In genomic region chr17:12042561-12043256, GRCm38 (mm10) we compare ENCODE assay signal across 9 mouse cellular contexts.
A peak's percentile ranks its signal among the peaks of the same experiment; 100 is the strongest.
DNase-seq lines count a peak whose midpoint lies in the region; ATAC-seq and TF ChIP-seq lines count a peak whose summit lies in the region.
"Had no signal": no experiment of that assay in that cellular context is flagged by ENCODE, and none has a peak within 500 bp of the region (broad histone marks: within the 10 kb centered on the region; RNA-seq: fewer than 3 reads in every experiment).

No protein-coding gene starts in this region.

- no peak for TF ChIP-seq CTCF in gastrocnemius, adult 2 months (IDR thresholded peaks at IDR 0.05)

- 0 out of 2 replicates have a peak overlapping the region, but pooled peaks have one; percentile 14 for H3K4me2 ChIP-seq in forebrain, embryonic 14.5 days (ENCODE audit: low read length)
- H3K4me2 ChIP-seq: heart, embryonic 13.5 days had no signal

- intact Hi-C loops in gastrocnemius, adult 2 months (cut with DNase I) = no loop called here

- DNase-seq in Muller cell, postnatal 12 days (ENCODE audit: inconsistent ontology term) = peak; percentile 54
- DNase-seq in forebrain, embryonic 14.5 days (ENCODE audit: low spot score) = peak; percentile 75
- peak; percentile 65 for DNase-seq in left cerebral cortex, adult 11 months (ENCODE audit: low spot score)
- DNase-seq in kidney, adult 11 months = no peak
- no peak for DNase-seq in cerebellum, adult 9-10 months
- DNase-seq in gastrocnemius, adult 2 months = no peak
- DNase-seq in thymus, adult 18-20 months = no peak

- no peaks in the 10 kb centered on the region for H3K27me3 ChIP-seq in forebrain, embryonic 14.5 days (replicated peaks; ENCODE audit: control insufficient read depth, insufficient read depth, low read length)

- 53% methylated on average over 14 of the region's 14 CpGs for WGBS in forebrain, embryonic 14.5 days

- H3K4me1 ChIP-seq in forebrain, embryonic 14.5 days (ENCODE audit: control insufficient read depth, insufficient read depth, low read length) = 0 out of 2 replicates have a peak, but pooled peaks cover 2% of the 10 kb centered on the region

- peak; percentile 54; the same call in 1 of the 2 replicates for ATAC-seq in forebrain, embryonic 14.5 days
- ATAC-seq in megakaryocyte-erythroid progenitor cell, adult 5-6 weeks (replicated peaks; ENCODE audit: low FRiP score, low TSS enrichment, poor library complexity, severe bottlenecking) = peak; percentile 75

- H3K9me3 ChIP-seq in forebrain, embryonic 14.5 days (replicated peaks; ENCODE audit: control insufficient read depth, low read length) = no peaks in the 10 kb centered on the region
- H3K9me3 ChIP-seq: heart, embryonic 13.5 days had no signal

- H3K36me3 ChIP-seq in forebrain, embryonic 14.5 days (ENCODE audit: control insufficient read depth, insufficient read depth, low read length) = no peaks in the 10 kb centered on the region
- H3K36me3 ChIP-seq: heart, embryonic 13.5 days had no signal

- no peak overlapping the region for H3K27ac ChIP-seq in forebrain, embryonic 14.5 days (ENCODE audit: low read depth, low read length)
- H3K27ac ChIP-seq in gastrocnemius, adult 2 months = no peak overlapping the region
- H3K27ac ChIP-seq: heart, embryonic 13.5 days had no signal

- H3K9ac ChIP-seq in forebrain, embryonic 14.5 days (ENCODE audit: low read length) = no peak overlapping the region
- H3K9ac ChIP-seq: heart, embryonic 13.5 days had no signal

- no peak overlapping the region for H3K4me3 ChIP-seq in forebrain, embryonic 14.5 days (ENCODE audit: low read depth, low read length)
- H3K4me3 ChIP-seq in gastrocnemius, adult 2 months = no peak overlapping the region
- H3K4me3 ChIP-seq: heart, embryonic 13.5 days had no signal

Comparison
In these comparisons a context has a peak if more than half of its experiments do, and no peak if none do; other contexts are left out.
1. DNase-seq: peak in Muller cell, postnatal 12 days (single experiment), forebrain, embryonic 14.5 days (single experiment) and left cerebral cortex, adult 11 months (single experiment); none in kidney, adult 11 months (single experiment), cerebellum, adult 9-10 months (single experiment), gastrocnemius, adult 2 months (single experiment) and thymus, adult 18-20 months (0 of 2).